In the genomic region with DNA sequence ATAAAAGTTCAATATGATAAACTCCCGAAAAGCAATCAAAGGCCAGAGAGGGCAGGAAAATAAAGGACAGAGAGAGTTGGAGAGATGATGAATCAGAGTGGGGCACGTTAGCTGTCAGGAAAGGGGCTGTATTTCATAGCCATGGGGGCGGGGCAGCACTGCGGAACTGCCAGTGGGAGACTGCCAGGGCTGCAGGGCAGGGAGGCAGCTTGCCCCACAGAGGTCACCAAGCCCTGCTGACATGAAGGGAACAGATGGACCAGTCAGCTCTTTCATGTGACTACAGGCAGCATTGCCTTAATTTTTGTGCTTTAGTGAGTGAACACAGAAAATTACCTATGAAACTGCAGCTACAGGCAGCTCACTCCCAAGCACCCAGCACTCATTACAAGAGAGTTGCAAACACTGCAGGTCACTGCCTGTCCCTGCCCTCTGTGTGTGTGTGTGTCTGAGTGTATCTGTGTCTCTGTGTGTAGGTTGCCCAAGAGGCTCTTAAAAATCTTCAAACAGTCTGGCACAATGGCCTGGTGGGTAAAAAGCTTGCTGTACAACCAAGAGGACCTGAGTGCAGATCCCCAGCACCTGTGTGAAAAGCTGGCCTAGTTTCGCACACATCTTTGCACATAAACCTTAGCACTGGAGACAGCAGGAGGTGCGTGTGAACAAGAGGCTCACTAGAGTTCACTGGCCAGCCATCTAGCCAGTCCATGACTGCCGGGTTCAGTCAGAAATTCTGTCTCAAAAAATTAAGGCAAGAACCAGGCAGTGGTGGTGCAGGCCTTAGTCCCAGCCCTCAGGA, we compare ENCODE assay signal across 8 mouse cellular contexts.
DNase-seq lines count a peak whose midpoint lies in the region; ATAC-seq and TF ChIP-seq lines count a peak whose summit lies in the region.

No protein-coding gene starts in this region.

- H3K36me3 ChIP-seq in liver, postnatal 0 days (replicated peaks; ENCODE audit: insufficient read depth, low read length): no peaks in the 10 kb centered on the region
- no peaks in the 10 kb centered on the region for H3K36me3 ChIP-seq in liver, embryonic 11.5 days (ENCODE audit: control insufficient read depth, insufficient read depth, low read length)
- H3K36me3 ChIP-seq in hindbrain, embryonic 11.5 days (ENCODE audit: control insufficient read depth, insufficient read depth, low read length): no peaks in the 10 kb centered on the region

- WGBS in liver, postnatal 0 days (ENCODE audit: insufficient replicate concordance): 56% methylated on average over 7 of the region's 7 CpGs
- 66% methylated on average over 7 of the region's 7 CpGs for WGBS in liver, embryonic 11.5 days
- WGBS in hindbrain, embryonic 11.5 days: 52% methylated on average over 7 of the region's 7 CpGs

- H3K9me3 ChIP-seq in liver, postnatal 0 days (ENCODE audit: low read length): no peaks in the 10 kb centered on the region
- no peaks in the 10 kb centered on the region for H3K9me3 ChIP-seq in liver, embryonic 11.5 days (ENCODE audit: control insufficient read depth, low read length)
- H3K9me3 ChIP-seq in hindbrain, embryonic 11.5 days (ENCODE audit: control insufficient read depth, low read length): no peaks in the 10 kb centered on the region

- DNase-seq in liver, postnatal 0 days: peak; percentile 30
- no peak for DNase-seq in liver, embryonic 11.5 days (ENCODE audit: low spot score)
- peak; percentile 74 for DNase-seq in brain, adult 2 months (ENCODE audit: low read depth, low spot score)
- peak; percentile 37 for DNase-seq in hindbrain, embryonic 11.5 days (ENCODE audit: low spot score)
- peak; percentile 49 for DNase-seq in neural tube, embryonic 10.5 days (ENCODE audit: extremely low spot score, low spot score)
- no peak for DNase-seq in layer of hippocampus, adult 9-10 months (ENCODE audit: low spot score)
- DNase-seq in spleen, postnatal 14 days (ENCODE audit: low spot score in 2 of 2): no peak
- DNase-seq in T-cell, adult 2 months (ENCODE audit: low spot score): no peak

- no peaks in the 10 kb centered on the region for H3K27me3 ChIP-seq in liver, postnatal 0 days (ENCODE audit: insufficient read depth, low read length)
- H3K27me3 ChIP-seq in liver, embryonic 11.5 days (replicated peaks; ENCODE audit: control insufficient read depth, insufficient read depth, low read length): no peaks in the 10 kb centered on the region
- H3K27me3 ChIP-seq in hindbrain, embryonic 11.5 days (ENCODE audit: control insufficient read depth, insufficient read depth, low read length): no peaks in the 10 kb centered on the region

- H3K4me2 ChIP-seq in liver, postnatal 0 days (ENCODE audit: low read depth, low read length): no peak overlapping the region
- H3K4me2 ChIP-seq in liver, embryonic 11.5 days: no peak overlapping the region
- H3K4me2 ChIP-seq in hindbrain, embryonic 11.5 days (replicated peaks; ENCODE audit: low read depth, low read length): no peak overlapping the region

- ATAC-seq in liver, postnatal 0 days: no peak
- ATAC-seq in liver, embryonic 11.5 days (replicated peaks; ENCODE audit: low FRiP score): no peak
- no peak for ATAC-seq in hindbrain, embryonic 11.5 days (ENCODE audit: low FRiP score)

- no peak for TF ChIP-seq CTCF in liver, postnatal 0 days (IDR thresholded peaks at IDR 0.05; ENCODE audit: low read depth)

- no peak overlapping the region for H3K27ac ChIP-seq in liver, postnatal 0 days (ENCODE audit: low read depth)
- H3K27ac ChIP-seq in liver, embryonic 11.5 days (ENCODE audit: low read depth, low read length): no peak overlapping the region
- H3K27ac ChIP-seq in hindbrain, embryonic 11.5 days (ENCODE audit: low read depth, low read length): no peak overlapping the region

- TF ChIP-seq EP300 in liver, postnatal 0 days (IDR thresholded peaks at IDR 0.05; ENCODE audit: low read depth): no peak

- H3K4me3 ChIP-seq in liver, postnatal 0 days (ENCODE audit: low read depth, low read length): no peak overlapping the region
- H3K4me3 ChIP-seq in liver, embryonic 11.5 days (ENCODE audit: low read depth, low read length): no peak overlapping the region
- H3K4me3 ChIP-seq in hindbrain, embryonic 11.5 days (ENCODE audit: low read depth, low read length): no peak overlapping the region

- H3K9ac ChIP-seq in liver, postnatal 0 days (replicated peaks): no peak overlapping the region
- no peak overlapping the region for H3K9ac ChIP-seq in liver, embryonic 11.5 days (ENCODE audit: low read depth, low read length)
- H3K9ac ChIP-seq in hindbrain, embryonic 11.5 days (ENCODE audit: low read depth, low read length): no peak overlapping the region

- no peaks in the 10 kb centered on the region for H3K4me1 ChIP-seq in liver, postnatal 0 days (ENCODE audit: insufficient read depth)
- 0 out of 2 replicates have a peak, but pooled peaks cover 4% of the 10 kb centered on the region for H3K4me1 ChIP-seq in liver, embryonic 11.5 days (replicated peaks; ENCODE audit: control insufficient read depth, insufficient read depth, low read length)
- peaks cover 3% of the 10 kb centered on the region for H3K4me1 ChIP-seq in hindbrain, embryonic 11.5 days (replicated peaks; ENCODE audit: control insufficient read depth, insufficient read depth, low read length)

Comparison
In these comparisons a context has a peak if more than half of its experiments do, and no peak if none do; other contexts are left out.
1. DNase-seq: peak in liver, postnatal 0 days (single experiment), brain, adult 2 months (single experiment), hindbrain, embryonic 11.5 days (single experiment) and neural tube, embryonic 10.5 days (single experiment); none in liver, embryonic 11.5 days (single experiment), layer of hippocampus, adult 9-10 months (single experiment), spleen, postnatal 14 days (0 of 2) and T-cell, adult 2 months (single experiment).